ENCODE assay signal across 17 mouse cellular contexts in genomic region chr4:152001335-152001734, GRCm38 (mm10). TPM values are rescaled to one million over a fixed set of nuclear protein-coding genes. Genes with fewer than 3 reads are reported as not detected.
"Had no signal": no experiment of that assay in that cellular context is flagged by ENCODE, and none has a peak within 500 bp of the region (broad histone marks: within the 10 kb centered on the region; RNA-seq: fewer than 3 reads in every experiment).

No protein-coding gene starts in this region.

- DNase-seq: kidney, adult 9 months; kidney, postnatal 10 days; kidney, postnatal 4 days; liver; right cerebral cortex, postnatal 14 days; thymus, postnatal 36 days had no signal

- H3K36me3 ChIP-seq: limb, embryonic 12.5 days; midbrain, embryonic 12.5 days; neural tube, embryonic 12.5 days; stomach, embryonic 15.5 days had no signal

- H3K4me3 ChIP-seq: layer of hippocampus, adult 2 months; limb, embryonic 12.5 days; megakaryocyte, embryonic 14.5 days; midbrain, embryonic 12.5 days; neural tube, embryonic 12.5 days; stomach, embryonic 15.5 days had no signal

- ATAC-seq: intestine, embryonic 16.5 days had no signal

- H3K27ac ChIP-seq: layer of hippocampus, adult 2 months; limb, embryonic 12.5 days; liver, embryonic 14.5 days; macrophage; midbrain, embryonic 12.5 days; neural tube, embryonic 12.5 days; stomach, embryonic 15.5 days had no signal

- H3K4me2 ChIP-seq: limb, embryonic 12.5 days; midbrain, embryonic 12.5 days; neural tube, embryonic 12.5 days; stomach, embryonic 15.5 days had no signal

- H3K27me3 ChIP-seq: megakaryocyte, embryonic 14.5 days; stomach, embryonic 15.5 days had no signal

- H3K9ac ChIP-seq: limb, embryonic 12.5 days; liver, embryonic 14.5 days; midbrain, embryonic 12.5 days; neural tube, embryonic 12.5 days; stomach, embryonic 15.5 days had no signal

- H3K9me3 ChIP-seq: limb, embryonic 12.5 days; megakaryocyte, embryonic 14.5 days; midbrain, embryonic 12.5 days; neural tube, embryonic 12.5 days; stomach, embryonic 15.5 days had no signal

RNA-seq across cellular contexts. Expression of gene Tas1r1, which starts 37.0 kb away (rescaled TPM):
- total RNA-seq: monocyte, adult 5-6 weeks; neutrophil, adult 5-6 weeks had no signal
- polyA plus RNA-seq: macrophage had no signal
